Mouse (Mus musculus) erythroblast, embryonic 14.5 days (primary cell): ENCODE results near the gene Ccdc33.

ENCODE experiments used
- GATA1 ChIP-seq: IDR thresholded peaks from 2 replicates; pipeline ENCODE4 v1.6.1; 2012; ENCODE audit warnings: low read length, inconsistent platforms, mixed read lengths
- TAL1 ChIP-seq: IDR thresholded peaks from 3 replicates; pipeline ENCODE4 v1.6.1; 2012; ENCODE audit warnings: low read length, inconsistent platforms, mixed read lengths

DNA sequence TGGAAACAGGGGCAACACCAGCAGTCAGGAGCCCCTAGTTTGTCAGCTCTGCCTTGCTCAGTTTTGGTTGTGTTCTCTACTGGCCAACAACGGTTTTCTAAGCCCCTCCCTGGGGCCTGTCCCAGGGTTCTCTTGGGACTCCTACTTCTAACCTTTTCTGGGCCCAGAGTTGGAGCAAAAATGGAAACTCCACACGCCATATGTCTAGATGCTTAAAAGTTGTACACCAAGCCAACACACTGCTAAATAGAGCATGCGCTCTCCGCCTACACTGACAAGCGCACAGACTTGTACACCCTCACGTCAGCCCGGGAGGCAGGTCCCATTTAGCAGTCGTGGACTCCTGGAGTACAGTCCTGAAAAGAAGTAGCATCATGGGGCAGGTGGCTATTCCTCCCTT is 133.3 kb downstream of the Ccdc33 start:
- no peak for TF ChIP-seq TAL1
- no peak for TF ChIP-seq GATA1
